Mouse (Mus musculus) cerebellum, adult 11 months (tissue): ENCODE measurements around the gene Rpusd4.

ENCODE experiments used
- DNase-seq: peaks from one replicate; pipeline ENCODE4 v3.0.0; 2022

Gene Rpusd4

GRCm38 (mm10) chr9:35267146-35267975, at the start of gene Rpusd4, which contains the start of gene Fam118b:
Gene Rpusd4 (plus strand): TSS chr9:35267865.
Gene Fam118b (minus strand): TSS chr9:35267805.
- DNase-seq = peak; percentile 92

- no peak for DNase-seq
Measured at GRCm38 (mm10) chr9:35217963-35218362, 49.7 kb upstream of the Rpusd4 start.

GRCm38 (mm10) chr9:35223466-35223865, 44.2 kb upstream of the Rpusd4 start:
- DNase-seq = no peak

GRCm38 (mm10) chr9:35228671-35229070, 39.0 kb upstream of the Rpusd4 start:
- no peak for DNase-seq

- DNase-seq = no peak
Measured at GRCm38 (mm10) chr9:35235996-35236395, 31.7 kb upstream of the Rpusd4 start.

GRCm38 (mm10) chr9:35238371-35238770, 29.3 kb upstream of the Rpusd4 start:
- DNase-seq = no peak

- DNase-seq = no peak
Measured at GRCm38 (mm10) chr9:35238915-35239571, 28.6 kb upstream of the Rpusd4 start.

GRCm38 (mm10) chr9:35239734-35240133, 27.9 kb upstream of the Rpusd4 start:
- no peak for DNase-seq

GRCm38 (mm10) chr9:35247405-35247804, 20.3 kb upstream of the Rpusd4 start:
- no peak for DNase-seq

GRCm38 (mm10) chr9:35249476-35249875, 18.2 kb upstream of the Rpusd4 start:
- no peak for DNase-seq

- no peak for DNase-seq
Measured at GRCm38 (mm10) chr9:35257365-35257764, 10.3 kb upstream of the Rpusd4 start.

GRCm38 (mm10) chr9:35262418-35262817, 5.2 kb upstream of the Rpusd4 start:
- DNase-seq = no peak

- DNase-seq = no peak
Measured at GRCm38 (mm10) chr9:35263431-35263830, 4.2 kb upstream of the Rpusd4 start.

- no peak for DNase-seq
Measured at GRCm38 (mm10) chr9:35264509-35264908, 3.2 kb upstream of the Rpusd4 start.

GRCm38 (mm10) chr9:35267976-35268715, 481 bp downstream of the Rpusd4 start:
- no peak for DNase-seq

GRCm38 (mm10) chr9:35277855-35278365, 10.2 kb downstream of the Rpusd4 start:
- DNase-seq = no peak

GRCm38 (mm10) chr9:35278451-35278850, 10.8 kb downstream of the Rpusd4 start:
- no peak for DNase-seq

GRCm38 (mm10) chr9:35282006-35282850, 14.6 kb downstream of the Rpusd4 start:
- DNase-seq = peak; percentile 62

- no peak for DNase-seq
Measured at GRCm38 (mm10) chr9:35282851-35283200, 15.2 kb downstream of the Rpusd4 start.

- DNase-seq = no peak
Measured at GRCm38 (mm10) chr9:35283415-35284069, 15.9 kb downstream of the Rpusd4 start.

GRCm38 (mm10) chr9:35284351-35284750, 16.7 kb downstream of the Rpusd4 start:
- DNase-seq = no peak

GRCm38 (mm10) chr9:35286351-35286750, 18.7 kb downstream of the Rpusd4 start:
- no peak for DNase-seq
